Mouse (Mus musculus) mammary gland, adult 2 months (tissue): ENCODE measurements around the gene Brox. TPM values are rescaled to one million over a fixed set of nuclear protein-coding genes. Genes with fewer than 3 reads are reported as not detected.

Experiments used
- polyA plus RNA-seq: library from polyadenylated mRNA; depleted of rRNA; stranded (reverse); fragments of >200 nt; gene quantifications from 2 replicates; pipeline ENCODE4 v1.2.3, GENCODE M21; 2012; ENCODE audit warnings: low replicate concordance; rRNA removed

Gene Brox
- polyA plus RNA-seq: 11.1 and 21.3 TPM in 2 replicates

DNA sequence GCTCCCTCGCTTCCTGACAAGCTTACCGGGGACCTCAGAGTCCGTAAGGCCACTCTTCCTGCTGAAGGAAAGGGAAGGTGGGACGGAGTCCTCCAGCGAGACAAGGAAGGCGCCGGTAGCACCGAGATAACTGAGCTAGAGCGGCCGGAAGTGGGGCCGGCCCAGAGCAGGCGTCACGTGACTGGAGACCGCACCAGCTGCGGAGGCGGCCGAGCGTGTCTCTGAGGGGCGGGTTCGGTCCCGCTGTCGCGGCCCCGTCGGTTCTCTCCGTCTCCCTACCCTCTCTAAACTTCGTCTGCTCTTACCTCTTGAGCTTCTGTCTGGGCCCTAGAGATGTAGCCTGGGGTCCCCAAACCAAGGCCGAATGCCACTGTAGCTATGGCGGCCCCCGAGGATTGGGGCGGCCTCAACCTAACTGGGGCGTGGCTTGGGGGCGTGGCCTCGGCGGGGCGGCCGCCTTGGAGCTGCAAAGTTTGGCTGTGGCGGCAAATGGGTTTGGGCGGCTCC, at the start of gene Brox:
Gene Brox, minus strand, starts transcription at position 393 of the 507 bp plus-strand sequence.

GRCm38 (mm10) chr1:183296465-183296864, 604 bp downstream of the Brox start, which contains the start of gene Aida:
Gene Aida (plus strand): TSS chr1:183296590.

Other genes starting within 250 kb of the Brox start
- 13.4 and 15.8 TPM in 2 replicates for gene Disp1, start 75.7 kb downstream of the Brox start, polyA plus RNA-seq
- gene Aida, start 679 bp downstream of the Brox start, polyA plus RNA-seq: 16.4 and 42.0 TPM in 2 replicates
- gene Mia3, start 72.3 kb upstream of the Brox start, polyA plus RNA-seq: 64.5 and 89.9 TPM in 2 replicates
- gene Taf1a, start 91.7 kb upstream of the Brox start, polyA plus RNA-seq: 4.5 and 6.7 TPM in 2 replicates
- gene Hhipl2, start 120.9 kb upstream of the Brox start, polyA plus RNA-seq: 1.6 and 1.7 TPM in 2 replicates